Mouse (Mus musculus) liver, postnatal 0 days (tissue): ENCODE data around the gene Eya4.

ENCODE experiments used
- CTCF ChIP-seq: sonication (generic); IDR thresholded peaks from 2 replicates; pipeline ENCODE4 v1.5.1; 2016; ENCODE audit warnings: antibody characterized with exemption, low read depth
- EP300 ChIP-seq: IDR thresholded peaks from 2 replicates; pipeline ENCODE4 v1.6.1; 2016; ENCODE audit warnings: antibody characterized with exemption, low read depth, mild to moderate bottlenecking

- no peak for TF ChIP-seq CTCF
- no peak for TF ChIP-seq EP300
These were observed 287.9 kb downstream of the Eya4 start for GRCm38 (mm10) chr10:23062719-23063118.
